Mouse (Mus musculus) lung, postnatal 0 days (tissue): ENCODE measurements around the gene Gm49673.
"Not testable (repeated sequence)": the region's sequence is repeated elsewhere in the genome, so short reads cannot be mapped to it uniquely, and the experiment has no call there.

Experiments
- CTCF ChIP-seq: IDR thresholded peaks from 2 replicates; pipeline ENCODE4 v1.5.1; 2016; ENCODE audit warnings: antibody characterized with exemption, mild to moderate bottlenecking
- EP300 ChIP-seq: IDR thresholded peaks from 2 replicates; pipeline ENCODE4 v1.6.1; 2016; ENCODE audit warnings: antibody characterized with exemption, mild to moderate bottlenecking, control low read depth

- not testable (repeated sequence) for TF ChIP-seq CTCF, EP300
These were observed 3.5 kb downstream of the Gm49673 start for GRCm38 (mm10) chr17:8143802-8144673.
